In the genomic region with DNA sequence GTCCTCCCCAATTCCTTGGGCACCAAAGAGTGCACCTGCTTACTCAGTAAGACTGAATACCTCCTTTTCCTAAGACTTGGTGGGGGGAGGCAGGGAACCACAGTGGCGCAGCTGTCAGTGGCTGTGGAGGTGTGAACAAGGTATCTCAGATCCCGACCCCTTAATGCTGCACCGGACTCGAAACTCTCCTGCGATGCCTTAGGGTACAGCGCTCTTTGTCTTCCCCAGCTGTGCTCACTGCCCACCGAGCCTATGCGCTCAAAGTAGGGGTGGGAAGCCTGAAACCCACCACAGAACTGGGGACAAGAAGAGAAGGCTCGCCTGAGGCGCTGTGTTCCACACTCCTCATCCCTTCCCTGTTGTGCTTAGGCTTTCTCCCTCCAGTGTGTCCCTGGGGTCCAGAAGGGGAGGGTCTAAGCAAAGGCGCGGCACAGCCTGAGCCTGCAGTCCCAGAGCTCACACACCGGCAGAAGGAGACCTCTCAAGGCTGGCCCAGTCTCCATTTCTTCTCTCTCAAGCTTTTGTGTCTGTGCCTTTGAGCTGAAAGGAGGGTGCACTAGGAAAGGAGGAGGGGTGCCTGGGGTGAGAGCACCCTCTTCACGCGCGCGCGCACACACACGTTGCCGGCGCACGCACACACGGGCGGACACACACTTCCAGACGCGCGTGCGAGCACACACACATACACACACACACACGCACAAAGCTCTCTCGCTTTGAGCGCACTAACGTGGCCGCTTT, we compare ENCODE assay signal across 7 mouse cellular contexts. TPM values are rescaled to one million over a fixed set of nuclear protein-coding genes. Genes with fewer than 3 reads are reported as not detected.
DNase-seq lines count a peak whose midpoint lies in the region; ATAC-seq and TF ChIP-seq lines count a peak whose summit lies in the region.

A gene (plus strand): TSS at position 478 of the 741 bp plus-strand sequence.

- no peaks in the 10 kb centered on the region for H3K36me3 ChIP-seq in spleen, adult 2 months (ENCODE audit: control insufficient read depth, insufficient read depth, low read length)

- ATAC-seq in common myeloid progenitor, adult 5-6 weeks (replicated peaks; ENCODE audit: low read depth, poor library complexity, severe bottlenecking) = peak; percentile 50

- H3K4me3 ChIP-seq in spleen, adult 2 months (ENCODE audit: extremely low read depth, insufficient read depth, insufficient read length) = peak within 1 kb of the TSS; percentile 42

- no peak for TF ChIP-seq POLR2A in spleen, adult 2 months (IDR thresholded peaks at IDR 0.05; ENCODE audit: low read depth, low read length)

- no peak within 1 kb of the TSS for H3K27ac ChIP-seq in spleen, adult 2 months (ENCODE audit: insufficient read depth, low read length)

- no peak for DNase-seq in spleen, adult 2 months (ENCODE audit: low read depth in 1 of 2, low spot score in 2 of 2)
- DNase-seq in spleen, adult 18-20 months = no peak
- peak; percentile 20 to 23 for DNase-seq in heart, postnatal 10 days
- DNase-seq in left cerebral cortex, postnatal 14 days (ENCODE audit: low spot score in 2 of 2) = peak; percentile 49 to 69
- DNase-seq in naive thymus-derived CD4-positive, alpha-beta T cell, adult 2 months (ENCODE audit: low read depth) = peak; percentile 34
- peak; percentile 16 to 22 for DNase-seq in thymus, postnatal 10 days (ENCODE audit: low spot score in 2 of 2)

- intact Hi-C loops in heart, postnatal 10 days (cut with DNase I) = loop anchor here (10.0 kb wide), 1 partner anchor 234 kb away; no protein-coding TSS in a partner anchor
- intact Hi-C loops in left cerebral cortex, postnatal 14 days (cut with DNase I) = no loop called here

- no peaks in the 10 kb centered on the region for H3K4me1 ChIP-seq in spleen, adult 2 months (ENCODE audit: control insufficient read depth, insufficient read depth, insufficient read length)

- no peaks in the 10 kb centered on the region for H3K27me3 ChIP-seq in spleen, adult 2 months (ENCODE audit: control insufficient read depth, insufficient read depth, low read length)

- TF ChIP-seq CTCF in spleen, adult 2 months (IDR thresholded peaks at IDR 0.05; ENCODE audit: extremely low read depth, insufficient read depth, insufficient read length, insufficient replicate concordance) = no peak

- 31% methylated on average over 33 of the region's 33 CpGs for WGBS in spleen, adult 2 months

RNA-seq across cellular contexts. Expression of the gene that starts here (rescaled TPM):
- polyA plus RNA-seq in spleen, adult 2 months (2012; rRNA removed) = 0.07 and 0.32 TPM in 2 replicates
- total RNA-seq in common myeloid progenitor, adult 5-6 weeks (2017) = 1.1 and 1.6 TPM in 2 replicates
- under 1 TPM in 1 of 2 experiments, not detected in 1; 0.30 TPM for total RNA-seq in heart, postnatal 10 days (2021)
- total RNA-seq in left cerebral cortex, postnatal 14 days (2021) = 10 to 100 TPM; 32.7 to 35.0 TPM

Comparison
In these comparisons a context has a peak if more than half of its experiments do, and no peak if none do; other contexts are left out.
1. RNA of the gene that starts here (total RNA-seq): 32.7 to 35.0 TPM in left cerebral cortex, postnatal 14 days; 1.1 to 1.6 TPM in common myeloid progenitor, adult 5-6 weeks and 0.30 TPM in heart, postnatal 10 days; every median in the first group is over 10 times any median in the second.
2. Peak in DNase-seq in heart, postnatal 10 days; RNA of the gene not detected or under 1 TPM.
3. DNase-seq: peak in left cerebral cortex, postnatal 14 days (2 of 2), naive thymus-derived CD4-positive, alpha-beta T cell, adult 2 months (single experiment) and thymus, postnatal 10 days (2 of 2); none in spleen, adult 2 months (0 of 2) and spleen, adult 18-20 months (0 of 2).